Mouse (Mus musculus) left cerebral cortex, postnatal 36 days (tissue): Measurements from ENCODE around the gene Ehhadh. TPM values are rescaled to one million over a fixed set of nuclear protein-coding genes. Genes with fewer than 3 reads are reported as not detected.
"Not testable (repeated sequence)": the region's sequence is repeated elsewhere in the genome, so short reads cannot be mapped to it uniquely, and the experiment has no call there.

Experiments
- DNase-seq, 2 experiments: peaks; one replicate each; pipeline ENCODE4 v3.0.0; 2021 to 2022; ENCODE audit warnings: low spot score in 2 of 2, mixed read lengths in 1 of 2
- intact Hi-C: fragments of 180-260 bp; cut with DNase I; formaldehyde crosslinking; loops from one replicate; pipeline ENCODE4 v1.15.1; 2025
- total RNA-seq, 2 experiments: library from RNA; stranded (reverse); gene quantifications; 2 replicates each; pipeline ENCODE4 v1.2.3; 2021

Ehhadh gene
- total RNA-seq, 2 experiments from 2014 or later = 1.9 to 2.0 TPM

GRCm38 (mm10) chr16:21804258-21804657, 16.7 kb upstream of the Ehhadh start:
- intact Hi-C loops = no loop called here
- DNase-seq = no peak

GRCm38 (mm10) chr16:21795071-21795470, 7.5 kb upstream of the Ehhadh start:
- intact Hi-C loops = no loop called here
- no peak for DNase-seq

- DNase-seq = no peak
- intact Hi-C loops = no loop called here
Observed at GRCm38 (mm10) chr16:21794697-21795045, 7.1 kb upstream of the Ehhadh start.

- peak; percentile 95 for DNase-seq
- intact Hi-C loops = no loop called here
Observed at GRCm38 (mm10) chr16:21793875-21794696, 6.5 kb upstream of the Ehhadh start, which contains the start of gene Map3k13. Map3k13 (plus strand) TSS chr16:21794346.

GRCm38 (mm10) chr16:21793080-21793810, 5.6 kb upstream of the Ehhadh start:
- intact Hi-C loops = not testable (repeated sequence)

DNA sequence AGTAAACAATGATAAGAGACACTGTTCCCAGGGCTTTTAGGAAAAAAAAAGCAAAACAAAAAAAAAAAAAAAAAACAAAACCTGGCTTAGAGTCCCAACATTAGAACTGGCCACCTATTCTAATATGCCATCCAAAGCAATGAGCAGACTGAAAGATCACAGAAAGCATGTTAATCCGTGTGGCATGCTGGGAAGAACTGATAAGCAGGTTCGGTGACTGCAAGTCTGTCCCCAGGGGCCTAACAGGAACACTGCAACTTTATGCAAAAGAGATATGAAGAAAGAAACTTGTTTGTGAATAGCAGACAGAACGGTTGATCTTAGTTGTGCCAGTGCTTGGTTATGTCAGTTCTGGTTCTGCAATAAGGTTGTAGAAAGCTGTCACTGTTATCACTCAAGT, 4.2 kb upstream of the Ehhadh start:
- intact Hi-C loops = no loop called here
- no peak for DNase-seq

More at GRCm38 (mm10) chr16:21793080-21793810, 5.6 kb upstream of the Ehhadh start:
- DNase-seq = not testable (repeated sequence)

DNA sequence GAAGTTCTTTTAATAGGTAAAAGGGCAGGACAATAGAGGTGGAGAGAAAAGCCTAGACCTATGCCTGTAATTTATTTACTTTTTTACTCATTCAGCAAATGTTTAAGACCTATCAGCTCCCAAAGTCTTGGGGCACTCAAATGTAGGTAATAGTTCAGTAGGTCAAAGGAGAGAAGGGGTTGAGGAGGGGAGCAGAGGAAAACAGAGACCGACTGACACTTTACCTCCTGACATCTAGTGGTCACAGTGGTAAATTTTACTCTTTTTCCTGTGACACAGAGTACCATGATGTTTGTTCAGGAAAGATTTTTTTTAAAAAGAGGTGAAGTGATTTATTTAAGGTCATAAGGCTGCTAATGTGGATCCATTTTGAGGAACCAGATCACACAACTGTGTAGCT, 2.9 kb upstream of the Ehhadh start:
- intact Hi-C loops = no loop called here

GRCm38 (mm10) chr16:21789180-21789579, 1.6 kb upstream of the Ehhadh start:
- no peak for DNase-seq
- intact Hi-C loops = no loop called here

More for the DNA sequence above, 2.9 kb upstream of the Ehhadh start:
- DNase-seq = no peak

GRCm38 (mm10) chr16:21788581-21788980, 974 bp upstream of the Ehhadh start:
- intact Hi-C loops = no loop called here
- no peak for DNase-seq

GRCm38 (mm10) chr16:21786317-21786716, 1.3 kb downstream of the Ehhadh start:
- no peak for DNase-seq
- intact Hi-C loops = no loop called here

DNA sequence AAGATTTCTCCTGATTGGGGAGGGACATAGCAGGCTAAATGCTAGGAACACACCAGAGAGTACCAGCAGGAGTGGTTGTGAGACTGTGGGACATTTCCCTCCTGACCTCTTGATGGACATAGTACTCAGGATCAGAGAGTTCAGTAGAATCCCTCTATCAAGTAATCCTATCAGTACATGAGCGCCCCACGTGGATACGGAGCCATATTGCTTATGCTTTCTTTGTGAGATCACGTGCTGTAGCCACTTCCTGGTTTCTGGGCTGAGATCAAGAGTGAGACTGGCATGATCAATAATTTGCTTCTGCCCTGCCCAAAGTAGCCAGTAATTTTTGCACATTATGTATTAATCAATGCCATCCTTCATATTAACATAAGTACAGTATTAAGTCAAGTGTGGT, 2.6 kb downstream of the Ehhadh start:
- no peak for DNase-seq
- intact Hi-C loops = no loop called here

DNA sequence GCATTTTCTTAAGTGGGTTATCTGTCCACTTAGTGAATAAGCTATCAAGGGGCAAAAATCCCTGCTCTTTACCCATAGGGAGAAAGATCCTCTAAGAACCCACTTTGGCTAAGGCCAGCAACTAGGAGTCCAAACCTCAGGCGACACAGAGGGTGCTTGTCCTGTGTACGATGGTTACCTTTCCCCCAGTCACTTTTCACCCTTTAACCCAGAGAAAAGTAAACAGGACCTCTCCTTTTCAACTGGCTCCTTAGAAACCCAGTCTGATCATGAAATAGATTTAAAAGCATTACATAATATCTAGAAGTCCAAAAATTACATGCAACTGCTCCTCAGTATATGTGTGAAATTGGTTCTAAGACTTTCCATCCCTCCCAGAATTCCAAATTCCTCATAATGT, 4.8 kb downstream of the Ehhadh start:
- no peak for DNase-seq
- intact Hi-C loops = no loop called here

GRCm38 (mm10) chr16:21781895-21782294, 5.7 kb downstream of the Ehhadh start:
- no peak for DNase-seq
- intact Hi-C loops = no loop called here

DNA sequence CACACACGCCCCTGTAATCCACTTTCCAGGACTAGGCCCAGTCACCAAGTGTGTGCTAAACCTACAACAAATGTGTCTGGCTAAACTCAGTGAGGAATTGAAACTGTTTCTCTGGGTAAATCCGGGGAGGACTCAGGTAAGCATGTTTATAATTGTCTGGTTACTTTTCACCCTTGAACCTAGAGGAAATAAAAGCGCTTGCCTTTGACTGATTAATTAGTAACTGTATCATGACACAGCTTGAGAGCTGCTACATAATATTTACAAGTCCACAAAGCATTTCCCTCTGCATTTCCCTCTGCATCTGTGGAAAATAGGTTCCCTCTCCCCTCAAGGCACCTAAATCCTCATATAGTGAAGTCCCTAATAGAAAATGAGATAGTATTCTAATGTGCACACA, 6.3 kb downstream of the Ehhadh start:
- no peak for DNase-seq
- intact Hi-C loops = no loop called here

DNA sequence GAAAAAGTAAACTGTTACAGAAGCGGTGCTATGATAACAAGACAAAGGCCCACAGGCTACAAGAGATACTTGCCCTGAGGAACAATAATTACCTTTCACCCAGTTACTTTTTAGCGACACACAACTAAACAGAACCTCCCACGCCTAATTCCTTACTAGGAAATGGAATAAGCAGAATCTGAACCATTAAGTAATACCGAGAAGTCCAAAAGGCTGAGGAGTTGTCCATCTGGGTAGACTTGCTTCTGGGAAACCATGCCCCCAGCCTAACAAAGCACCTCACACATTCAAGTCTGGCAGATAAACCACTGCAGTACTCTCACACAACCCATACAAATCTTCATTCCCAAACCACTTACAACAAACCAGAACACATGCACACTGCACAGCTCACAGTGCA, 8.5 kb downstream of the Ehhadh start:
- intact Hi-C loops = no loop called here
- no peak for DNase-seq

DNA sequence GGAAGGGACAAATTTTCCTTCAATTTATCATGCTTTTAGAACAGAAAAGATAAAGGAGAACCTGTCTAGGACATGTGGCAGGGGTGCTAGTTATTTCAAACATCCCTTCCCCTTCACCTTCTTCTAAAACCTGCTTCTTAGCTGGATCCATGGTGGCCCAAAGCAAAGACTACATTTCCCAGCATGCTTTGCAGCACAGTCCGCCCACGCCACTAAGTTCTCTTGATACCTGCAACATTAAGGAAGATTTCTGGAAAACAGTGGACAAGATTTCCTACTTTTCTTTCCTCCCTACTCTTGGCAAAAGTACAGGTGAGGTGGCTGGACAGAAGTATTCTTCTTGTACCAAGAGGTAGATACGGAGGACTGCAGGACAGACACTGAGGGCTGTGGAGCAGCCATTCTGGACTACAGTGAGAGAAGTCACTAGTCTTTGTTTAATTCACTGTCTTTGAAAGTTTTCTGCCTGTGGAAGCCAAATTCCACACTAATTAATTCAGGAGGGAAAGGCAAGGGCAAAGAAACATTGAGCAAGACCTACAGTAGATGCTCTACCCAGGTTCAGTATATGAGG, 9.2 kb downstream of the Ehhadh start:
- DNase-seq = no peak
- intact Hi-C loops = no loop called here

DNA sequence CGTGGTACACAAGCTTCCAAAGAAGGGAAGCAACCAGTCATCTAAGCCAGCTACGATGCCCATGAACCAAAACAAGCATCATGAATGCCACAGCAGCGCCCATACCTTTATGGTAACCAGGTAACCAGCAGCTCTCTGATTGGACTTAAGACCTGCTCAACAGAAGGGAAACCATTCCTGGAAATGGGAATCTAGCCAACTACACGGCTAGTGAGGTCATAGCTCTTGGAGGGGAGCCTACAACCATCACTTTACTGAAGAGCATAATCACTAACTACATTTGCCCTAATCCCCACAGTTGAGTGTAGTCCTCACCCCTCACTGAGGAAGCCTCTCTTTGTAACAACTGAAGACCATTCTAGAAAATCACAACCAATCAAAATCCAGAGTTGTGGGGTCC, 12.9 kb downstream of the Ehhadh start:
- intact Hi-C loops = no loop called here
- no peak for DNase-seq

GRCm38 (mm10) chr16:21769667-21770066, 17.9 kb downstream of the Ehhadh start:
- intact Hi-C loops = loop anchor here (1.0 kb wide), 1 partner anchor 46 kb away; no protein-coding TSS in a partner anchor
- no peak for DNase-seq

- no peak for DNase-seq
- intact Hi-C loops = no loop called here
Observed at GRCm38 (mm10) chr16:21768255-21768654, 19.4 kb downstream of the Ehhadh start.

- intact Hi-C loops = no loop called here
- DNase-seq = no peak
Observed at GRCm38 (mm10) chr16:21758447-21758846, 29.2 kb downstream of the Ehhadh start.

GRCm38 (mm10) chr16:21743401-21743800, 44.2 kb downstream of the Ehhadh start:
- no peak for DNase-seq
- intact Hi-C loops = no loop called here
